Mouse (Mus musculus): Measurements from ENCODE around the gene Espl1. TPM values are rescaled to one million over a fixed set of nuclear protein-coding genes. Genes with fewer than 3 reads are reported as not detected.

Espl1 gene
- polyA plus RNA-seq, 1 experiment from 2014 or later = 18.3 TPM

DNA sequence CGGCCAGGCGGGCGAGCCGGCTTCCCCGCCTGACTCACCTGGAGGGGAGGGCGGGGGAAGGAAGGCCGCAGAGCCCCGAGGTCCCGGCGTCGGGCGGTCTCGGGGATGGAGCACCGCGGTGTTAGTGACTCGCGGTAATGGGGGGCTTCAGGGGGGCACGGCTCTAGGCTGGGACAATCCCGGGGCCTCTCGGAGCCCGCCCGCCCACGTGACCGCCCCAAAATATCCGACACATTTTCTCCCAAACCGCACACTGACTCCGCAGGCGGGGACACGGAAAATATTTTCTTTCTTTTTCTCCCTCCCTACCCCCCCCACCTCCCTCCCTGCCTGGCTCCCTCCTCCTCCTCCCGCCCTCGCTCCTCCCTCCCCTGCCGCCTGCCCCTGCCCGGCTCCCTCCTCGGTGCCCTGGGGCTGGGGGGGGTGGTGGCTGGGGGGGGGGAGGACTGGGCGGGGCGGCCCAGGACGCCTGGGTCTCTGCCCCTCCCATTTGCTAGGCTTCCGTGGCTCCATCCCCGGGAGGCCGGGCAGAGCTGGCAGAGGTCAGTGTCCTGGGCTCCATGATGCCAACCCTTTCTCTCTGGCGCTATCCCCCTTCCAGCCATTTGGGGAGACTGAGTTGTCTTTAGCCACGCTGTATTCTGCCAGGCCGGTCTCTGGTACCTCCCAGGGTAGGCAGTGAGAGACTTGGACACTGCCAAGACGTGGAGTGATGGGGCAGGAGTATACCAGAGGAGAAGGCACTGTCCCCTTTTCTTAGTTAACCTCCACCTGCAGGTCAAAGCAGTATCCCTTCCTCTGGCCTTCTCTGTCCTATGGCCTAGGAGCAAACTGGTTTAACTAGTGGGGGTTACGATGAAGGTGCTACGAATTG lies 38.6 kb upstream of the Espl1 start, which contains the start of gene Rarg:
TSS of gene Rarg (minus strand) at position 316 of the 874 bp plus-strand sequence.
- Histone ChIP-seq H3K27ac (peak within 1 kb of the TSS; percentile 40; the same call in 1 of the 2 replicates), H3K4me3 (replicated peaks) (peak within 1 kb of the TSS; percentile 56), H3K4me2 (replicated peaks) (peak within 1 kb of the TSS; percentile 94), H3K4me1 (replicated peaks) (peaks cover 30% of the 10 kb centered on the region), H3K27me3 (replicated peaks) (0 out of 2 replicates have a peak, but pooled peaks cover 5% of the 10 kb centered on the region), H3K36me3 (no peaks in the 10 kb centered on the region), H3K9me3 (no peaks in the 10 kb centered on the region), H3K9ac (peak within 1 kb of the TSS; percentile 64)
- ATAC-seq = peak; percentile 65
- 2% methylated on average over 37 of the region's 46 CpGs for WGBS

DNA sequence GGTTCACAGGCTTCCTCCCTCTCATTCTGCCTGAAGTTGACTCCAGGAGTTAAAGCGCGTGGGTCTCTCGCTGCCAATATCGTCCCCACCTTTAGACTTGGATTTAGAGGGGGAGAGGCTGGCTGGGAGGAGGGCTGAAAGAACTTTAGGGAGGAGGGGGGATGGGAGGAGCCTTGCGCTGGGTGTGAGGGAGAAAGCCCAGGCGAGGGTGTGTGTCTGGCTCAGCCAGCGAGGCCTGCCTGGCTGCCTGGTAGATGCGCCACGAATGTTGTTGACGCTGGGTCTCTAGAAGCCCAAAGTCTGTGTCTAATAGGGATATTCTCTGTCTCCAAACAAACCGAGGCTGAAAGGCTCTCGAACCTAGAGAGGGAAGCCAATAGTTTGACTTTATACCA lies 38.0 kb upstream of the Espl1 start:
- Histone ChIP-seq H3K36me3 (no peaks in the 10 kb centered on the region), H3K4me2 (replicated peaks) (peak overlapping the region; percentile 94), H3K27ac (no peak overlapping the region), H3K4me3 (replicated peaks) (peak overlapping the region; percentile 56; the same call in 1 of the 2 replicates), H3K4me1 (replicated peaks) (peaks cover 30% of the 10 kb centered on the region), H3K27me3 (replicated peaks) (0 out of 2 replicates have a peak, but pooled peaks cover 5% of the 10 kb centered on the region), H3K9me3 (no peaks in the 10 kb centered on the region), H3K9ac (0 out of 2 replicates have a peak overlapping the region, but pooled peaks have one; percentile 1)
- ATAC-seq = peak; percentile 32; the same call in 1 of the 2 replicates
- 15% methylated on average over 12 of the region's 12 CpGs for WGBS

DNA sequence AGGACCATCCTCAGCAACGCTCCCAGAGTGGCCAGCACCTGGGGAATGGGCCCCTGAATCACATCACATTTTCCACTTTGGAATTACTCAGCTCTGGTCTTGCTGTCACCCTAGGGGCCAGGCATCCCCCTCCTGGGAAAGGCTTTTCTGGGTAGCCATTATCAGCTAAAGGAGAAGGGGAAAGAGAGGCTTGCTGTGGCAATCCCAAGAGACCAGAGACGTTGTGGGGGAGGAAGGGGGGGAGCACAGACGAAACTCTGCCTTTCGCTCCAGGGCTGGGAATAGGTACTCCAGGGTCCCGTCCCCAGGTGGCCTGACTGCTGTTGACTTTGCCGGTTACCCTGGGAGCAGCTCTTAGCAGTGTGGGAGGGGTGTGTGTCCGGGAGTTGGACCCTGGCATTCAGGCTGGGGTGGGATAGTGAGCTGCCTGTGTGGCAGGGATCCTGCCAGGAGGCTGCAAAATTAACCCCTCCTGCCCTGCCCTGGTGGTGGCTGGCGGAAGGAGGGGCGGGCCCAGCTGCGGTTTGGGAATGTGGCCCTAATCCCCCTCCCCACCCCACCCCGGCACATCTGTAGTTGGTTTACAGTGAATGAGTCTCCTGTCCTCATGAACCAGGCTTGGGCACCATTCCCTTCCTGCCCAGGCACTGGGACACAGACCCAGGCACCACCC lies 37.3 kb upstream of the Espl1 start:
- H3K9ac ChIP-seq = no peak overlapping the region
- H3K4me1 ChIP-seq (replicated peaks) = peaks cover 30% of the 10 kb centered on the region
- ATAC-seq = no peak
- 0 out of 2 replicates have a peak overlapping the region, but pooled peaks have one; percentile 3 for H3K4me3 ChIP-seq (replicated peaks)
- H3K27me3 ChIP-seq (replicated peaks) = 0 out of 2 replicates have a peak, but pooled peaks cover 5% of the 10 kb centered on the region
- H3K9me3 ChIP-seq = no peaks in the 10 kb centered on the region
- no peak overlapping the region for H3K27ac ChIP-seq
- no peaks in the 10 kb centered on the region for H3K36me3 ChIP-seq
- WGBS = 38% methylated on average over 11 of the region's 11 CpGs
- 0 out of 2 replicates have a peak overlapping the region, but pooled peaks have one; percentile 94 for H3K4me2 ChIP-seq (replicated peaks)

DNA sequence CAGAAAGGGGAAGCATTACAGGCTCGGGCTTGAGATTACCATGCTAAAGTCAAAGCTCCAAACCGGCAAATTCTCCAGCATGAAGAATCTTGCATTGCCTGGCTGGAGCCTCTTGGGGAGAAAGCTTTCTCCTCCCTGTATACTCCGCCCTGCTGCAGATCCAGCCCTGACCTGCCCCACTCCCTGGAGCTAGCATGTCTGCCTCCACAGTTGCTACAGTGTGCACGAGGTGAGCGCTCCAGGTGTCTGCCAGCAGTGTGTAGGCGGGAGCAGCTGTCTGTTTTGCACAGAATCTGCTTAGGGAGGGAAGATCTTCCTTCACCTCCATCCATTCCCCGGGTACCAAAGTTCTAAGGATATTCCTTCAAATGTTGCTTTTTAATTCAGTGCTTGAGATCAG lies 33.5 kb upstream of the Espl1 start:
- 51% methylated on average over 7 of the region's 7 CpGs for WGBS
- ATAC-seq = no peak
- H3K27ac ChIP-seq = no peak overlapping the region

DNA sequence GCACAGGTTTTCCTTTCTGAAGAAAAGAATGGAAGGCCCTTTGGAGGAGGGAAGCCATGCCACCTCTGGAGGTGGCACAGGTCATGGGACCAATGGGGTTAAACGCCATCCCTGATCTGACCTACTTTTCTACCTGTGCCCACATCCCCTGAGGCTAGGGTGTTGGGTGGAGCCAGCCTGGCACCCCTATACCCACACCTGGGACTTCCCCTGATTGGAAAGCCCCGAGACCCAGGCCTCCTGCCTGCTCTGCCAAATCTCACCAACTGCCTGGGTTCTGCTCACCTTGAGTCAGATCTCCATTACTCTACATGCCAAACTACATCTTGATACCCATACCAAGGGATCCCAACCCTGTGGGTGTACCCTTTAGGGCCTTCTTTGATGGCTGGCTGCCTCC lies 33.0 kb upstream of the Espl1 start:
- Histone ChIP-seq H3K4me2 (replicated peaks) (no peak overlapping the region), H3K27ac (no peak overlapping the region)

More for the DNA sequence above, 33.5 kb upstream of the Espl1 start:
- Histone ChIP-seq H3K9me3 (no peaks in the 10 kb centered on the region), H3K4me3 (replicated peaks) (no peak overlapping the region), H3K4me1 (replicated peaks) (peaks cover 13% of the 10 kb centered on the region), H3K4me2 (replicated peaks) (no peak overlapping the region), H3K27me3 (replicated peaks) (0 out of 2 replicates have a peak, but pooled peaks cover 5% of the 10 kb centered on the region), H3K36me3 (no peaks in the 10 kb centered on the region), H3K9ac (no peak overlapping the region)

DNA sequence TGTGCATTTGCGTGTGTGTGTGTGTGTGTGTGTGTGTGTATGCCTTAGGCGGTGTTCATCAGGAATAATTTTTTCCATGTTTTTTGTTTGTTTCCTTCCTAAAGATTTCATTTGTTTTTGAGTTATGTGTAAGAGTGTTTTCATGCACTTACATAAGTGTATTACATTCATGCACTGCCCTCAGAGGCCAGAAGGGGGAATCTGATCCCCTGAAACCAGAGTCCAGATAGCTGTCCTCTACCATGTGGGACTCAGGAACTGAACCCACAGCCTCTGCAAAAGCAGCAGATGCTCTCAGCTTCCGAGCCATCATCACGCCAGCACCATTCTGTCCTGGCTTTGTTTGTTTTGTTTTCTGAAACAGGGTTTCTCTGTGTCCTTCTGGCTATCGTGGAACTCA lies 30.5 kb upstream of the Espl1 start:
- WGBS = 85% methylated on average over 5 of the region's 5 CpGs
- Histone ChIP-seq H3K27me3 (replicated peaks) (peaks cover under 1% of the 10 kb centered on the region; the same call in 1 of the 2 replicates), H3K4me3 (replicated peaks) (no peak overlapping the region), H3K9ac (no peak overlapping the region), H3K27ac (no peak overlapping the region), H3K36me3 (no peaks in the 10 kb centered on the region), H3K9me3 (no peaks in the 10 kb centered on the region), H3K4me2 (replicated peaks) (no peak overlapping the region), H3K4me1 (replicated peaks) (peaks cover 1% of the 10 kb centered on the region)
- ATAC-seq = no peak

More for the DNA sequence above, 33.0 kb upstream of the Espl1 start:
- H3K9me3 ChIP-seq = no peaks in the 10 kb centered on the region
- peaks cover 9% of the 10 kb centered on the region for H3K4me1 ChIP-seq (replicated peaks)
- no peak overlapping the region for H3K4me3 ChIP-seq (replicated peaks)
- H3K36me3 ChIP-seq = no peaks in the 10 kb centered on the region
- H3K9ac ChIP-seq = no peak overlapping the region
- WGBS = 86% methylated on average over 2 of the region's 2 CpGs
- 0 out of 2 replicates have a peak, but pooled peaks cover 5% of the 10 kb centered on the region for H3K27me3 ChIP-seq (replicated peaks)
- no peak for ATAC-seq

DNA sequence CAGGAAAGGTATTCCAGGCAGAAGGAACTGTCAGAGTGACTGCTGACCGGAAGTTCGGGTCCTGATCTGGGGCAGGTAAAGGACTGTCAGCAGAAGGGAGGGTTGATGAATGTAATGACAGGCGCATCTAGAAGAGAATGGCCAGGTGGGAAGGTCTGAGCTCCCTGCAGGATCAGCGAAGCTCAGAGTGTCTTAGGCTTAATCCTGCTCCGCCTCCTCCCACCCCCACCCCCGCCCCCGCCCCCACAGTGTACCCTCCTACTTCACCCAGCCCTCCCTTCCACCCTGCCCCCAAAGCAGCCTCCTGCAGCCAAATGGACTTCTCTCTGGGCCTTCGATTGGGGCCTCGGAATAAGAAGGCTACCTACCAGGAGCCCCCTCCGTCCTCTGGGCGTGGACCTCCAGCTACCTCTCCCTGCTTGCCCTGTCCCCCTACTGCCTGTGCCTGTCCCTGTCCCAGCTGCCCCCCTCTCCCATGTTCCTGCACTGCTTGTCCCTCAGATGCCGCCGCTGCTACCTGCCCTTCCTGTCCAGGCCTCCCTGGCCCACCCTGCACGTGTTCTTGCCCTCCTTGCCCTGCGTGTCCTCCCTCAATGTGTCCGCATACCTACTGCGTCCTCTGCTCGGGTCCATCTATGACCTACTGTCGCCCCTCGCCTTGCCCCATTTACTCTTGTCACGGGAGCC lies 25.6 kb upstream of the Espl1 start, which contains the start of gene Gm9918:
TSS of gene Gm9918 (plus strand) at position 290 of the 687 bp plus-strand sequence.
- 19% methylated on average over 21 of the region's 21 CpGs for WGBS
- no peaks in the 10 kb centered on the region for H3K9me3 ChIP-seq
- 0 out of 2 replicates have a peak, but pooled peaks have one; percentile 31 for ATAC-seq
- H3K9ac ChIP-seq = 0 out of 2 replicates have a peak within 1 kb of the TSS, but pooled peaks have one; percentile 1
- peaks cover 4% of the 10 kb centered on the region; the same call in 1 of the 2 replicates for H3K27me3 ChIP-seq (replicated peaks)
- H3K4me1 ChIP-seq (replicated peaks) = peaks cover 5% of the 10 kb centered on the region
- H3K27ac ChIP-seq = no peak within 1 kb of the TSS
- H3K4me2 ChIP-seq (replicated peaks) = peak within 1 kb of the TSS; percentile 42
- H3K36me3 ChIP-seq = no peaks in the 10 kb centered on the region
- no peak within 1 kb of the TSS for H3K4me3 ChIP-seq (replicated peaks)

DNA sequence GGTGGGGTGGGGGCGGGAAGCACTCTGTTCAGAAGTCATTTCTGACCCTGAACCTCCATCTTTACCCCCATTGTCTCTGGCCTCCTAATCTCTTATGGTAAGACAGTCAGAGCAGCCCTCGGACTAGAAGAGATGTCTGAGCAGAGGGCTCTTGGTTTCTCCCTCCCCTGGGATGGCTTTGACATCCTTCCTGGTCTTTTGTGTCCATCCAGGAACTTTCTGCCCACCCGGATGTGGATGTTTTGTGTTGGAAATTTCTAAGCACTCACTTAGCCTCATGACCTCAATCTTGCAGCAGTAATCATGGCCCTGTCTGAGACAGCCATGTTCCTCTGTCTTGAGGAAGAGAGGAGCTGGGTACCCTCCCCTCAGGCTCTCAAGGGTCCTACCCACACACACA lies 24.6 kb upstream of the Espl1 start:
- H3K4me2 ChIP-seq (replicated peaks) = no peak overlapping the region
- no peak for ATAC-seq
- WGBS = 38% methylated on average over 3 of the region's 3 CpGs

DNA sequence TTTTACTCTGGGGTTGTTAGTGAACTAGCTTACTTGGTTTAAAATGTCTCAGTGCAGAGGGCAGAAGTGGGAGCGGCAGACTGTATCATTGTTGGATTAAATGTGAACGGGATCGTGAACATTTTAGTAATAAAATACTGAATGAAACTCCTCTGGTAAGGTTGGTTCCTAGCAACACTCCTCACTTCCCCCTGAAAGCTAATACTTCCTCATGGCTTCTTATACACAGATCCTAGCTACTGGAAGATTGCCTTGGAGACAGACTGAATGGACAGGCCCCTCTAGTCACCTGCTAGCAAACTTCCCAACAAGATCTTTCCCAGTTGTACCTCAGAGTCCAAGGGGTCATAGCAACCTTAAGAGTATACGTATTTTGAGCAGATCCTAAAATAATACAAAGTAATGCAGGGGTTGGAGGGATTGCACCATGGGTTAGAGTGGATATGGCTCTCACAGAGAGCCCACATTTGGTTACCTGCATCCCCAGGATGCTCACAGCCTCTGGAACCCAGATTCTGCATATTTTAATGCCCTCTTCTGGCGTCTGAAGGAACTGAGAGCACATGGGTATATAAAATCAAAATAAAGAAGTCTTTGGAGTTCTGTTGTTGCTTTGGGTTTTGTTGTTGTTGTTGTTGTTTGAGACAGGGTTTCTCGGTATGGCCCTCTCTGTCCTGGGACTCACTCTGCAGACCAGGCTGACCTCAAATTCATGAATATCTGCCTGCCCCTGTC lies 21.9 kb upstream of the Espl1 start:
- Histone ChIP-seq H3K36me3 (no peaks in the 10 kb centered on the region), H3K9ac (no peak overlapping the region)
- WGBS = 72% methylated on average over 6 of the region's 6 CpGs

More for the DNA sequence above, 24.6 kb upstream of the Espl1 start:
- H3K4me3 ChIP-seq (replicated peaks) = no peak overlapping the region
- H3K27me3 ChIP-seq (replicated peaks) = peaks cover 4% of the 10 kb centered on the region; the same call in 1 of the 2 replicates
- H3K9ac ChIP-seq = no peak overlapping the region
- H3K4me1 ChIP-seq (replicated peaks) = peaks cover 5% of the 10 kb centered on the region
- H3K27ac ChIP-seq = no peak overlapping the region
- no peaks in the 10 kb centered on the region for H3K36me3 ChIP-seq
- no peaks in the 10 kb centered on the region for H3K9me3 ChIP-seq

DNA sequence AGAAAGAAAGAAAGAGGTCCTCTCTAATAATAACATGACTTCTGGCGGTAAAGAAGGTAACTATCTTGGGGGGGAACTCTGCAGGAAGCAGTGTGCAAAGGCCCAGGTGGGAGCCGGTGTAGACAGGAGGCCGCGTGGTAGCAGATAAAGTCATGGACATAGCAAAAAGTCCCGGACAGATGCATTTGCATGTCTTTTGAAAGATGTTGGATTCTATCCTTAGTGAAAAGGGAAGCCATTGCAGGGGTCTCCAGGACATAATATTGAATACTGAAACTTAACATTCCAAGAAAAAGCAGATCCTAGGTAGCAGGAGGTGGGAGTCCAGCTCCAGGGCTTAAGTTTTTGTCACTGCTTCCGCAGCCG lies 17.4 kb upstream of the Espl1 start:
- H3K9me3 ChIP-seq = no peaks in the 10 kb centered on the region
- peak overlapping the region; percentile 94 for H3K27ac ChIP-seq
- H3K27me3 ChIP-seq (replicated peaks) = no peaks in the 10 kb centered on the region
- ATAC-seq = no peak
- peak overlapping the region; percentile 96 for H3K4me3 ChIP-seq (replicated peaks)
- H3K4me2 ChIP-seq (replicated peaks) = peak overlapping the region; percentile 81
- H3K9ac ChIP-seq = peak overlapping the region; percentile 89
- peaks cover 10% of the 10 kb centered on the region for H3K4me1 ChIP-seq (replicated peaks)
- 36% methylated on average over 7 of the region's 7 CpGs for WGBS
- peaks cover 18% of the 10 kb centered on the region; the same call in 1 of the 2 replicates for H3K36me3 ChIP-seq

More for the DNA sequence above, 21.9 kb upstream of the Espl1 start:
- peaks cover 4% of the 10 kb centered on the region; the same call in 1 of the 2 replicates for H3K27me3 ChIP-seq (replicated peaks)
- no peak overlapping the region for H3K4me2 ChIP-seq (replicated peaks)
- H3K27ac ChIP-seq = no peak overlapping the region
- no peak for ATAC-seq
- no peaks in the 10 kb centered on the region for H3K9me3 ChIP-seq
- H3K4me3 ChIP-seq (replicated peaks) = no peak overlapping the region
- H3K4me1 ChIP-seq (replicated peaks) = peaks cover 5% of the 10 kb centered on the region
